Mouse (Mus musculus) ES-Bruce4 (cell line): Measurements from ENCODE around the gene Apba1.

Experiments used
- CTCF ChIP-seq: IDR thresholded peaks from one replicate; pipeline ENCODE4 v1.8.1; 2011; ENCODE audit warnings: low read depth, low read length
- POLR2A ChIP-seq: IDR thresholded peaks from one replicate; pipeline ENCODE4 v1.8.1; 2011; ENCODE audit warnings: low read length; ENCODE audit not compliant: insufficient read depth

DNA sequence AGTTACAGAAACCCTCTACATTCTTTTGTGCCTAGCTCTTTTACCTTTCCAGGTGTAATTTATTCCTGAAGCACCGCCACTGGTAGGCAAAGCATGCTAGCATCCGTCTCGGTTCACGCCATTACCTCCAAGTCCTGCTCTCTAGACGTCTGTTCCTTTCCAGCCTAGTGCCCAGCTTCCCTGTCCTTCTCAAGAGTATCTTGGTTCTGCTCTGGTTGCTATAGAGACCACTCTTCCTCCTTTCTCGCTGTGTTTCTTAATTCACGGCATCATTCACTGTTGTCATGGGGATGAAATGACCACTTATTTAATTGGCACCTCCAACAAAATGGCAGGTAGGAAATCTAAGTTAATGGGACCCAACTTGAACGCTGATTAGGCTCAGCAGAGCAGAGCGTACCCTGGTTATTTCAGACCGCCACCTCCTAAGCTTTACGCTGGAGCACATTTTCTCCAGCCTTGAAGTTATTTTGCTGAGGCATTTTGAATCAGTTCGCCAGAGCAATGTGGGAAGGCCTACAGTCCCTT, 182.8 kb downstream of the Apba1 start:
- TF ChIP-seq CTCF (no peak), POLR2A (no peak)
